Mouse (Mus musculus): ENCODE results near the gene Gm10563.
A peak's percentile ranks its signal among the peaks of the same experiment; 100 is the strongest.

Gm10563 gene

GRCm38 (mm10) chr4:155652283-155653085, 7.3 kb upstream of the Gm10563 start:
- no peak for DNase-seq (ENCODE audit: low read depth)

GRCm38 (mm10) chr4:155651553-155652269, 6.5 kb upstream of the Gm10563 start:
- DNase-seq (ENCODE audit: low read depth): no peak

- DNase-seq (ENCODE audit: low read depth): no peak
These were observed 4.1 kb upstream of the Gm10563 start for GRCm38 (mm10) chr4:155649355-155649754.

GRCm38 (mm10) chr4:155645721-155646120, 513 bp upstream of the Gm10563 start:
- DNase-seq (ENCODE audit: low read depth): no peak

- no peak for DNase-seq (ENCODE audit: low read depth)
These were observed 1.7 kb downstream of the Gm10563 start for GRCm38 (mm10) chr4:155643531-155643930.

- no peak for DNase-seq (ENCODE audit: low read depth)
These were observed 9.3 kb downstream of the Gm10563 start for GRCm38 (mm10) chr4:155635766-155636499.

- peak; percentile 27 for DNase-seq (ENCODE audit: low read depth)
These were observed 14.9 kb downstream of the Gm10563 start for GRCm38 (mm10) chr4:155630267-155630666.

GRCm38 (mm10) chr4:155624338-155625291, 20.6 kb downstream of the Gm10563 start, which contains the start of gene Cdk11b:
Gene Cdk11b, plus strand, starts transcription at chr4:155624854.
- peak; percentile 100 for DNase-seq (ENCODE audit: low read depth)

- no peak for DNase-seq (ENCODE audit: low read depth)
These were observed 26.9 kb downstream of the Gm10563 start for GRCm38 (mm10) chr4:155618321-155618720.

GRCm38 (mm10) chr4:155613264-155613663, 31.9 kb downstream of the Gm10563 start:
- DNase-seq (ENCODE audit: low read depth): no peak

- no peak for DNase-seq (ENCODE audit: low read depth)
These were observed 33.3 kb downstream of the Gm10563 start for GRCm38 (mm10) chr4:155611860-155612259.

GRCm38 (mm10) chr4:155606825-155607224, 38.4 kb downstream of the Gm10563 start:
- DNase-seq (ENCODE audit: low read depth): no peak

GRCm38 (mm10) chr4:155605132-155605531, 40.1 kb downstream of the Gm10563 start:
- DNase-seq (ENCODE audit: low read depth): no peak

GRCm38 (mm10) chr4:155603801-155604200, 41.4 kb downstream of the Gm10563 start:
- no peak for DNase-seq (ENCODE audit: low read depth)

GRCm38 (mm10) chr4:155602753-155603152, 42.5 kb downstream of the Gm10563 start:
- DNase-seq (ENCODE audit: low read depth): no peak

- DNase-seq (ENCODE audit: low read depth): no peak
These were observed 43.2 kb downstream of the Gm10563 start for GRCm38 (mm10) chr4:155601997-155602456.

GRCm38 (mm10) chr4:155601091-155601996, 43.9 kb downstream of the Gm10563 start, which contains the start of gene Slc35e2:
Gene Slc35e2, plus strand, starts transcription at chr4:155601416.
- DNase-seq (ENCODE audit: low read depth): peak; percentile 98

GRCm38 (mm10) chr4:155599901-155600825, 45.0 kb downstream of the Gm10563 start:
- DNase-seq (ENCODE audit: low read depth): peak; percentile 68

GRCm38 (mm10) chr4:155598536-155598935, 46.7 kb downstream of the Gm10563 start:
- peak; percentile 22 for DNase-seq (ENCODE audit: low read depth)
